Mouse (Mus musculus) adrenal gland (tissue): ENCODE measurements around the gene a.

Experiments
- intact Hi-C: fragments of 180-260 bp; cut with DNase I; formaldehyde crosslinking; loops from one replicate; pipeline ENCODE4 v1.15.1; 2025
- long read RNA-seq, 2 experiments: library from polyadenylated mRNA; unstranded; transcript quantifications; one replicate each; pipeline ENCODE4 v2.0.0; 2020; ENCODE audit warnings: borderline replicate concordance in 1 of 2; ENCODE audit not compliant: insufficient replicate concordance in 1 of 2

Gene a
- long read RNA-seq, experiment 1, partial matches to known transcripts = 0 of 6 reads
- long read RNA-seq, experiment 1, other reads (novel, unspliced or antisense) = 6 of 6 reads
- long read RNA-seq, experiment 2, partial matches to known transcripts = 0 of 2 reads
- long read RNA-seq, experiment 2, other reads (novel, unspliced or antisense) = 2 of 2 reads

DNA sequence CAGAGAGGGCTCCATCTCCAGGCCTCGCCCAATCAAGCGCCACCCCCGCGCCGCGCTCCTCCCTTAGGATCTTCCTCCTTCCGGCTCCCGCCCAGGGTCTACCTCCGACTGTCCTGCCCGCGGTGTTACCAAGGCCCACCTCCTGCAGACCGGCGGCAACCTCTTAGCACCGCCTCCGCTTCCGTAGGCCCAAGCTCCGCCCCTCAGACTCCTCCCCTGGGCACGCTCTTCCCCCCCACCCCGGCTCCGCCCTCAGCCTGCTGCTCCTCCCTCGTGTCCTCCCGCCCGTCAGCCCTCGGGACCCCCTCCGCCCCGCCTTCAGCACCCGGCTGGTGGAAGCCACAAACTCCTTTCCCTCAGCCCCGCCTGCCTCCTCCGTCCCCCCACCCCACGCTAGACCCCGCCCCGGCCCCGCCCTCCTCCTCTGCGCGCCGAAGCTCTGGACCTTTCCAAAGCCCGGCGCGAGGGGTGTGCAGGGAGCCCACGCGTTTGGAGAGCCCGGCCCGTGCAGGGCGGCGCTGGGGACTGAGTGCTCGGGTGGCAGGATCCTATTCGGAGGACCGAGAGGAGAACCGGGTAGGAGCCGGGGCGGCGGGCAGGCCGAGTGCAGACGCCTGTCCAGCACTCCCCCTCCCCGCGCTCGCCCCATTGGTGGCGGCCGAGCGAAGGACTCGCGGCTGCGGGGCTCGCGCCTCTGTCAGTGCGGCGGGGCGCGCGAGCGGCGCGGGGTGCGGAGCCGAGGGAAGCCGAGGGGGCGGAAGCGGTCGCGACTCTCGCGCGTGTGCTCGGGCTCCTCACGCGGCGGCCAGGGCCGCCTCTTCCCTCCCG is at the start of gene a, which contains the start of gene Raly:
a (plus strand) TSS at position 747 of the 828 bp plus-strand sequence.
Raly (plus strand) TSS at position 441 of the 828 bp plus-strand sequence.
- intact Hi-C loops = no loop called here

DNA sequence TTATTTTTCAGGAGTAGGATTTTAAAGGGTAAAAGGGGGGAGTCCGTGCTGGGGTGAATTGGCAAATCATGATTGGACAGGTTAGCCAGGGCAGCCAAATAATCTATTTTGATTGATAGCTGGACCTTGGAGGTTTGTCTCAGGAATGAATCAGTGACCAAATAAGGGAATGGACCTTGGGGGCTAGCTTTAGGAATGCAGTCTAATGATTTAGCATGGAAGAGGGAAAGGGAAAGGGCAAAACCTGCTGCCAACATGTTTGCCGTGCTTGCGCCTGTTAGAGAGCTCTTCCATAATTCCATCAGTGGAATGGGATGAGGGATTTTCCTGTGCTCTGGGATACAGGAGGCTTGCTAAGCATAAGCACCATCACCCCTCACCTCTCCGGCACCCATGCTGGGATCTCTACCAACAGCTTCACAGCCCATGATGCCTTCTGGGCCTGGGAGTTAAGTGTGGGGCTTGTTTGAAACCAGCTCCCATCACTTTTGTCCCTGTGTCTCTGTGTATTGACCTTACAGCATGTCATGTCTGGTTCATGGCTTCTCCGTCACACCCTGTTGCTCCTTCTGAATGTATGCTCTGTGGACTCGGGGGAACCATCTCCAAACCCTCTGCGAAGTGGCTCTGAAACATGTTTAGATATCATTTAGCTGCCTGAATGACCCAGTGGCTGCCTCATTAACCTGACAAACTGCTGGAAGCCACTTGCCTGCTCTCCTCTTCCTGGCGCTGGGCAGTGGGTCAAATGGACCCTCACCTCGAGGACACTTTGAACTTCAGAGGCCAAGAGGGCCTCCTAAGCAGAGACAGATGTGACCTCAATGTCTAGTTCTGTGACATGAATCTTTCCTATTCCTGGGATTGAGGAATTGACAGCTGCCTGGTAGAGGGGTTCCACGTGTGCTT is 48.0 kb upstream of the a start:
- intact Hi-C loops = no loop called here

DNA sequence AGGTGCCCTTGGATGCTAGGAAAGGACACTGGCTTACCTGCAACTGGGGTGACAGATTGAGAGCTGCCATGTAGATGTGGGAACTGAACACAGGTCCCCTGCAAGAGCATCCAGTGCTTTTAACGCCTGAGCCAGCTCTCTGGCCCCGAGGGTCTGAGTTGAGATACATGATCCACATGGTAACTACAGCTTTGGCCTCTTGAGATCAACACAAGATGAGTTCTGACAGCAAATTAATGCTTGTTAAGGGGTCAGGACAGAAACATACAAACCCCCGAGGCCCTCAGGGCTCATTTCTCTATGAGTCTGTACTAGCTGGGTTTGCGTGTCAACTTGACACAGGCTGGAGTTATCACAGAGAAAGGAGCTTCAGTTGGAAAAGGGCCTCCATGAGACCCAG is 47.3 kb upstream of the a start:
- intact Hi-C loops = no loop called here

DNA sequence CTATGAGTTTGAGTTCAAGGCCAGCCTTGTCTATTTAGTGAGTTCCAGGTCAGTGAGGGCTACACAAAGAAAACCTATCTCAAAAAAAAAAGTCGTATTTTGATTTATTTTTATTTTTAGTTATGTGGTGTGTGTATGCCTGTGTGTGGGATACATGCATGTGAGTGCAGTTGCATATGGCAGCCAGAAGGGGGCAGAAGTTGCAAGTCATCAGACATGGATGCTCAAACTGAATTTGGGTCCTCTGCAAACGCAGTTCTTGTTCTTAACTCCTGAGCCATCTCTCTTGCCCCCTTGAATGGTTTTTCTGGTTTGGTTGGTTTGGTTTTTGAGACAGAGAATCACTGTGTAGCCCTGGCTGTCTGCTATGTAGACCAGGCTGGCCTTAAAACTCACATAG is 42.8 kb upstream of the a start:
- intact Hi-C loops = no loop called here

DNA sequence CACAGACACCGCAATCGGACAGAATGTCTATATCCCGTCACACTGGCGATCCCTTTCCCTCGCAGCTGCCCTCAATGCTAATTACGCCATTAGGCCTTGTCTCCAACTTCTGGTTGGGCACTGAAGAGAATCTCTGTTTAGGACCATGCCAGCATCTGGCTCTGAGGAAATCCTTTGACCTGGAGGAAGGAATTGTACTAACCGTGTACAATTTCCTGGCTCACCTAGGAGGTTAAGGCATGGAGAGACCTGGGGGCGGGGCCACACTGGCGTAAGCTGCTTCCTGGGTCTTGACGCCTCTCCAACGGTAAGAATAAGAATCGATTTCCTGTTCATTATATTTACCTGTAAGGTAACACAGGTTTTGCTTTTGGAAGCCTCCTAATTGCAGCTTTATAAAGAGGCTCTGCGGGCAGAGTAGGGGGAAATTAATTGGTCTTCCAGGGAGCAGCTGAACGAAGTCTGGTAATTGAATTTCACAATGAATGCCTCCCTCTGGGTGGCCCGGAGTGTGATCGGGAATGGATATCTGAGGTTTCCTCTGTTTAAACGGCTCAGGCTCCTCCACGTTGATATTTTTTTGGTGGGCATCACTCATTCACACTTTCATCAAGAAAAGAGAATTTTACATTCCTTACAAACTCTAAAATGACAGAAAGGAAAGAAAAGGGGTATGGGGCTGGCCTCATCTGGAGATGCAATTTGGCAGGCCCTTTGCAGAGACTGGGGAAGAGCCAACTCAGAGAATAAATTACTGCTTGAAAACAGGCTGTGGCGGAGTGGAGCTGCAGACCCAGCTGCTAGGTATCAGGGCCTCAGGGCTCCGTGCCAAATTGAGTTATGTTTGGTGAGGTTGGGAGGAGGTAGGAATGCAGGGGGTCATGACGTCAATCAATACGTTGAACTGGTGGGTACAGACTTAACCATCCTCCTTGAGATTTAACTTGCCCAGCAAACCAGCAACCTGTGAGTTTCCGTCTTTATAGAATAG is 41.9 kb upstream of the a start:
- intact Hi-C loops = no loop called here

DNA sequence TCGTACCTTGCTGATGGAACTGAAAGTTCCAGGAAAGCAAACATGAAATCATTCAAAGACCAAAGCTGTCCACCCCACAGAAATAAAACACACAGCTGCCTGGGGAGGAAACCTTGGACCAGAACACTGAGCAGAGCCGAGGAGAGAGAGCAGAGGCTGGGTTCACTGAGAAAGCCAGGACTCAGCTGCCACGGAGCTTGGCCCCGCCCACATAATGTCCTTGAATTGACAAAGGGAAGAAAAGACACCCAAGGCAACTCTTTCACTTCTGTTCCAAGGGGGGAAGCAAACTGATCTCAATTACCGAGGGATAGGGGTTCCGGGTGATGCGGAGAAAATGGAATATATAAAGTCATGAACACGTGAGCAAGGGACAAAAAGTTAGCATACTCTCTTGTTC is 39.3 kb upstream of the a start:
- intact Hi-C loops = no loop called here

DNA sequence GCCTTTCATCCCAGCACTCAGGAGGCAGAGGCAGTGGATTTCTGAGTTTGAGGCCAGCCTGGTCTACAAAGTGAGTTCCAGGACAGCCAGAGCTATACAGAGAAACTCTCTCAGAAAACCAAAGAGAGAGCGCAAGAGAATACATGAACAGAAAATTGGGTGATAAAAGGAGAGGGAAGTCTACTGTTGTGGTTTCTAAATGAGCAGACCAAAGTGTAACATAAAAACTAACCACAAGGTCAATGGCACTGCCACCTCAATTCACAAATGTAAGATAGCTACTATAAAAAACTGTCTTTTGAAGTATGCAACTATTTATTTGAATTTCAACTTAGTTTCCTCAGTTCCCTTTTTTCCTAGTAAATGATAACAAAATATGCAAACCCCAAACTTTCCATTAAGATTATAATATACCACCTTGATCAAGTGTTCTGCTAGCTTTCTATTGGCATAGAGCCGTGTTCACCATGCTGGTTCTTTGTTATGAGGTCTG is 37.1 kb upstream of the a start:
- intact Hi-C loops = loop anchor here (2.0 kb wide), 1 partner anchor 41 kb away; no protein-coding TSS in a partner anchor

DNA sequence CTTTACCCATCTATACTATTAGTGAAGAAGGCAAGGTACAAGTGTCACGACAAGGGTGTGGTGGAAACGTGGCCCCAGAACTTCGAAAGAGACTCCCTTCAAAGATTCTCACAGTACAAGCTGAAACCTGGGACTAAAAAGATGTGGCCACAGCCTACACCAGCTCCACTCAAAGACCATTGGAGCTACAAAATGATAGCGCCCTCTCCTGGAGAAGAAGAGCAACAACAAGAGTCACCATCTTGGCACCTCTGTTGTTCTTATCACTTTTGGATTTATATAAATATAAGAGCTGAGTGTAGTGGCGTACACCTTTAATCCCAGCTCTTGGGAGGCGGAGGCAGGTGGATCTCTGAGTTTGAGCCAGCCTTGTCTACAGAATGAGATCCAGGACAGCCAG is 35.4 kb upstream of the a start:
- intact Hi-C loops = loop anchor here (2.0 kb wide), 1 partner anchor 43 kb away; no protein-coding TSS in a partner anchor

DNA sequence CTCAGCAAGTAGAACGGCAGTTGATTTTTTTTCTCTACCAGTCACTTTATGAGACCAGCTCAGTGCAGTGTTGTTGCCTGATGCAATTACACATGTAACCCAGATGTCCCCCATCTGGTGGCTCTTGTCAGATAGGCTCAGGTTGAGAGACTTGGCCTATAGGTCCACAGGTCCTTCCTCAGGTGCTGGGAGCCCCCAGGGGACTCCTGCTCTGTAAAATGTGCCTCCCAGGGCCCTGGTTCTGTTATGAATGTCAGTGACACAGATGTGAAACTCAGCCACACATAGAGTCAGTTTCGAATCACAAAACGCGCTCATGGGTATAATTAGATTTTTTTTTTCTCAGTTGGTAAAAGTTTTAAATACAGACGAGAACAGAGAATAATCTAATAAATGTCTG is 33.5 kb upstream of the a start:
- intact Hi-C loops = no loop called here

DNA sequence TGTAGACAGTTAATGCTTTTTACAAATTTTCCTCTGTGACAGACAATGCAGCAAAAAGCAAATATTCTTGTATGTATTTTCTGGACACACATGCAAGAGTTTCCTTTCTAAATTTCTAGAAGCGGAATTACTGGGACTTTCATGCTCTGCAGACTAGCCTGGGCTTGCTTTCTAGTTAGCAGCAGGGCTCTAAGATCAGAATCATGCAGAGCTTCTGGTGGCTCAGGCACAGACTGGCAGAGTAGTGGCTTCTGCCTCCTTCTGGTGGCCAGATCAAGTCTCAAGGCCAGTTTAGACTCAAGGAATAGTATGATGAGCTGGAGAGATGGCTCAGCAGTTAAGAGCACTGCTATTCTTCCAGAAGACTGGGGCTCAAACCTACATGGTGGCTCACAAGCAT is 32.7 kb upstream of the a start:
- intact Hi-C loops = no loop called here

DNA sequence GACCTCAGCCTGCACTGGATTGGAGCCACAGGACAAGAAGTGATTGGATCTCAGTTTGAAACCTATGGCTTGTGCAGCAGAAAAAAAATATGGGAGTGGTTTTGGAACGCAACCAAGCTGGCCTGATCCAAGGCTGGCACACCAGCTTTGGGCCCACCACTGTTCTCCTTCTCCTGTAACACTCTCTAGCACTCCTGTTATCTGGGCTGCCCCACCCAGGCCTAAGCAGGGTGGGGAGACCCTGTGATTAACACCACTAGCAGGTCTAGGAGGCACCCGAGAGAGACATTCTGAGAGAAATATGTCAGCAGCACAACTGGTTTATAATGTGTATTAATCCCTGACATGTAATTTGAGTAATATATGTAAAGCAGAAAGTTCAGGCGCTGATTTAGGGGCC is 28.0 kb upstream of the a start:
- intact Hi-C loops = no loop called here

DNA sequence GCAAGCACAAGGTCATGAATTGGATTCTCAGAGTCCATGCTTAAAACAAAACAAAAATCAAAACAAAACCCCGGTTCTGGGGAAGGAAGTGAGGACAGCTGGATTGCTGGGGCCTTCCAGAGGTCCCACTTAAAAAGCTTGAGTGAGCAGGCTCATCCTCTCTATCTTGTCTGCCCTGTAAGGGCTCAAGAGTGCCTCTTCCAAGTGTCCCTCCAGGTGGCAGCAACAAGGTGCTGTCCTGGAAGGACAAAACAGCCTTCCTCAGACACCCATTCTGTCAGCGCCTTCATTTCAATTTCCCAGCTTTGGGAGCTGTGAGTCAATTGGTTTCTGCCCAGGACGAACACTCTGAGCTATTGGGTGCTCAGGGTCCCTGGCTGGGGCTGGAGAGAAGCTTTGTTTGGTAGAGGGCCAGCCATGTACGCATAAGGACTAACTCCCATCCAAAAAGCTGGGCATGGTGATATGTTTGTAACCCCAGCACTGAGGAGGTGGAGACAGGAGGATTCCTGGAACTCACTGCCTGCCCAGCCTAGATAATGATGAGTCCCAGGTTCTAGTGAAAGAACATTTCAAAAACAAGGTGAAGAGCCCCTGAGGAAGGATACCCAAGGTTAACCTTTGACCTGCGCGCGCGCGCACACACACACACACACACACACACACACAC is 26.2 kb upstream of the a start:
- intact Hi-C loops = no loop called here

DNA sequence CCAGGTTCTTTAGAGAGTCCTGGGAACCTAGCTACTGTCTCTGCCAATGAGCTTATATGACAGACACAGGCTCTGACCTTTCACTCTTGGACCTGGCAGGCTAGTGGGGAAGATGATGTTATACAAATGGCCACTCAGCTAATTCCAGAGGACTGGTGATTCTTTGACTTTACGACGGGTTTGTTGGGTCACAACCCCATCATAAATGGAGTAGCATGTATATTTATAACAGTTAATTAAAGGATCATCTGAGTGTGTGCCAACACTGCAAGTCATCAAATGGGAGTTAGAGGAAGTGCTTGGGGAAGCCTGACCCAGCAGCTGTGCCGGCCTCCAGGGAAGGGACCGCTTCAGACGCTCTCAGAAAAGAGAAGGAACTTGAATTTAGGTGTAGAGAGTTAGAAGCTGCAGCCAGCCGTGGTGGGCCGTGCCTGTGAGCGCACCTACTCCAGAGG is 25.6 kb upstream of the a start:
- intact Hi-C loops = no loop called here

DNA sequence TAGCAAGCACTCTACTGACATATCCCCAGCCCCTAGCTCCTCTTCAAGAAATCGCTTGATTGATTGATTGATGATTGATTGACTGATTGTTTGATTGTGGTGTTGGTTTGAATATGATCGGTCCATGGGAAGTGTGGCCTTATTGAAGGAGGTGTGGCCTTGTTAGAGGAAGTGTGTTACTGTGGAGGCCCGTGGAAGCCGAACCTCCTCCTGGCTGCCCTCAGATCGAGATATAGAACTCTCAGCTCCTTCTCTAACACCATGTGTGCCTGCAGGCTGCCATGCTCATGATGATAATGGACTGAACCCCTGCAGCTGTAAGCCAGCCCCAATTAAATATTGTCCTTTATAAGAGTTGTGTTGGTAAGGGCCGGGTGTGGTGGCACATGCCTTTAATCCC is 24.2 kb upstream of the a start:
- intact Hi-C loops = no loop called here

DNA sequence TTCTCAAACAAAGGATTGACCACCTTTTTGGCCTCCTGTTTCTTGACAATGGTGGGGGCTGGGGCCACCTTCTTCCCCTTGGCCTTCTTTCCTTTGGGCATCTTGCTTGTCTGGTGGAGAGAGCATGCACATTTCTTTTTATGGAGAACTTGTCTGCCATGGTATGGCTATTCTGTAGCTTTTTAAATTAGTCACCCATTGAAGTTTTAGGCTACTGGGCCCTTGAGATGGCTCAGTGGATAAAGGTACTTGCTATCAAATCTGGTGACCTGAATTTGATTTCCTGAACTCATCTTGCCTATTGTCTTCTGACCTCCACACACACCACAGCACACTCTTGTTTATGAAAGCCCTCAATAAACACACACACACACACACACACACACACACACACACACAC is 21.3 kb upstream of the a start, which contains the start of gene Gm14214:
Gm14214 (minus strand) TSS at position 101 of the 400 bp plus-strand sequence.
- intact Hi-C loops = no loop called here

DNA sequence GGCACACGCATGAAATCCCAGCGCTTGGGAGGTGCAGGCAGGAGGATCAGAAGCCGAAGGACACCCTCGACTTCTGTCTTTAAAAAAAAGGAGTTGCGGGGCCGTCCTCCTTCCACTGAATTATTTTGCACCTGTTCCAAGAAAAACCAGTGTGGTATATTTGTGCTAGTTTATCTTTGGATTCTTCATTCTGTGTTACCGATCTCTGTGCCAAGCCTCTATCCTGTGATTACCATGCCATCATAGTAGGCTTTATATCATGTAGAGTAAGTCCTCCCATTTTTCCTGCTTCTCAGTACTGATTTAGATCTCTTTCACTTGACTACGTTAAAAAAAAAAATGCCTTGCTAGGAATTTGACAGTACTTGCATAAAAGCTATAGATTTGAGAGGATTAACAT is 19.6 kb upstream of the a start:
- intact Hi-C loops = no loop called here

DNA sequence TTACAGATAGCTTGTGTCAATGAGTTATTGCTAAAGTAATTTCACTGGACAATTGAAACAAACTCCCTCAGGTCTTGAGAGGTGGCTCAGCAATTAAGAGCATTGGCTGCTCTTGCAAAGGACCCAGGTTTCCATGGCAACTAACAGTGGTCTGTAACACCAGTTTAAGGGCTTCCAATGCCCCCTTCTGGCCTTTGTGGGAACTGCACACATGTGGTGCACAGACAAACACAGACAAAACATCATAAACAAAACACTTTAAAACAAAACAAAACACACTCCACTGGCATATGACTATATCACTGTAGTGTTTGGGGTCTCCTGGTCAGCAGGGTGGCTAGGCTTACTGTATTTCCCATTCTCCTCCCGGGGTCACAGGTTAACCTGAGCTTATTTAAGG is 17.2 kb upstream of the a start:
- intact Hi-C loops = no loop called here

DNA sequence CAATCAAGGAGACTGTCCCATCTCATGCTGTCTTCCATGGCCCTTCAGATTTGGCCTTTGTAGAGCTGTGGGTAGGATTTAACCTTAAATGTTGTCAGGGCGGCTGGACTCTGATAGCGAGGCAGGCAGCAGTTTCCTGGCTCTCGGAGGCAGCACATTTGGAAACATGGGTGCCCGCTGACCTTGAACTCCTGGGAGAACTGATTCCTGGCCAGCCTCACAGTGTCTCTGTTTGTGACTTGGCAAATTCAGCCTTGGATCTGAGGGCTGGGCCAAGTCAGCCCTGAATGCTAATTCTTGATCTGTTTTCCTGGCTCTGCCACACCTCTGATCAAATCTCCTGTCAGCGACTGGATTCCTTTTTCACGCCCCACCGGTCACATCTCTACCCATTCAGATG is 14.7 kb upstream of the a start:
- intact Hi-C loops = no loop called here

DNA sequence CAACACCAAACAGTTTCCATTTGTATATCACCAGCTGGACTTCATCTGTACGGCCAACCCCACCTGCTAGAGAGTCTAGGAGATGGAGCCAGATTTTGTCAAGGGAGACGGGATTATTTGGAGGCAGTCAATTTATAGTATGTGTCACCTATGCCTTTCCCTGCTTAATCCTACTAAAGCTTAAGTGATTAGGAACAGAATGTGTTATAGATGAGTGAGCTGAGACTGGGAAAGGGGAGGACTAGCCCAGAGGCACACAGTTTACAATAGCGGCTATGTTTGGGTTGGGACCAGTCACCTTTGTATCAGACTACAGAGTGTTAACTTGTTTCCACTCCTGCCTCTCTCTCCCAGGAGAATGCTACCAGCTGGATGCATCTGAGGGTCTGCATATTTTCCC is 11.6 kb upstream of the a start:
- intact Hi-C loops = no loop called here

DNA sequence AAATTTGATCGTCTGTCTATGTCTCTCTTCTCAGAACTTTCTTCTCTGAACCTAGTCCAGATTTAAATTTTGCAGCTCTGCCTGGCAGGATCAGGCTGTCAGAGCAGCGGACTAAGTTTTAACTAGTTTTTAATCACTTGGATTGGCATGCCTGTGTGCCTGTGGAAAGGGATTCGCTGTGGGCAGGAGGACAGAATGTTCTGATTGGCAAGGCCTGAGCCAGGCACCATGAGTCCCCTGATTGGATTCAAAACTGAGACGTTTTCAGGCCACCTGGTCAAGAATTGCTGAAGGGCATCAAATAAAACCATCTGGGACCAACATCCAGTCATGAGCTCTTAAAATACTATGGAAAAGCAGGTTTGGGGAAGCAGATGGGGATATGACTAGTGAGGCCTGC is 8.8 kb upstream of the a start:
- intact Hi-C loops = no loop called here
